Mouse (Mus musculus) gastrocnemius, postnatal 4 days (tissue): Measurements from ENCODE around the gene Klf13. TPM values are rescaled to one million over a fixed set of nuclear protein-coding genes. Genes with fewer than 3 reads are reported as not detected.

Experiments used
- total RNA-seq, 2 experiments: library from RNA; stranded (reverse); gene quantifications; 2 replicates each; pipeline ENCODE4 v1.2.3; 2021

Klf13 gene
- total RNA-seq, 2 experiments from 2014 or later, result 41.3 to 46.0 TPM

Other genes with a start within 250 kb of the Klf13 start
- not detected for gene E030018B13Rik, start 22.1 kb downstream of the Klf13 start, total RNA-seq
- 1 to 10 TPM in 1 of 2 experiments, under 1 TPM in 1; 0.44 to 1.4 TPM for gene Trpm1, start 214.9 kb upstream of the Klf13 start, total RNA-seq